Mouse (Mus musculus) stomach, embryonic 16.5 days (tissue): ENCODE results near the gene Sh3bp5l. TPM values are rescaled to one million over a fixed set of nuclear protein-coding genes. Genes with fewer than 3 reads are reported as not detected.

Experiments
- ATAC-seq: fragments of 200-750 bp; cut with Nextera tagmentation; 2 replicates; pipeline ENCODE4 v1.8.0; 2017; ENCODE audit warnings: moderate number of reproducible peaks, moderate TSS enrichment; ENCODE audit not compliant: insufficient read depth, low FRiP score
- H3K27ac ChIP-seq: fragments of 300-500 bp; sonication (generic); 2 replicates; pipeline ENCODE4 v1.5.1; 2014; ENCODE audit warnings: low read length
- H3K27me3 ChIP-seq: fragments of 300-500 bp; sonication (generic); 2 replicates; pipeline ENCODE4 v1.6.1; 2014; ENCODE audit warnings: low read length, control low read depth, mixed read lengths; ENCODE audit not compliant: control insufficient read depth, insufficient read depth
- H3K36me3 ChIP-seq: fragments of 300-500 bp; sonication (generic); 2 replicates; pipeline ENCODE4 v1.6.1; 2014; ENCODE audit warnings: low read length; ENCODE audit not compliant: control insufficient read depth, insufficient read depth
- H3K4me1 ChIP-seq: fragments of 300-500 bp; sonication (generic); 2 replicates; pipeline ENCODE4 v1.6.1; 2014; ENCODE audit warnings: low read length, control low read depth, mixed read lengths; ENCODE audit not compliant: control insufficient read depth, insufficient read depth
- H3K4me2 ChIP-seq: fragments of 300-500 bp; sonication (generic); 2 replicates; pipeline ENCODE4 v1.6.1; 2014; ENCODE audit warnings: low read depth, low read length, mixed read lengths
- H3K4me3 ChIP-seq: fragments of 300-500 bp; sonication (generic); replicated peaks from 2 replicates; pipeline ENCODE4 v1.5.1; 2014; ENCODE audit warnings: mild to moderate bottlenecking, low read length
- H3K9ac ChIP-seq: fragments of 300-500 bp; sonication (generic); 2 replicates; pipeline ENCODE4 v1.6.1; 2014; ENCODE audit warnings: low read length
- H3K9me3 ChIP-seq: fragments of 300-500 bp; sonication (generic); replicated peaks from 2 replicates; pipeline ENCODE4 v1.6.1; 2016; ENCODE audit warnings: low read length, control low read depth; ENCODE audit not compliant: control insufficient read depth
- WGBS: fragments of 180-500 bp; shearing (Covaris S2); extraction: QIAGEN DNeasy Blood & Tissue Kit; methylation state at CpG from one replicate; pipeline ENCODE4 v1.1.7; 2014; 5-methylcytosine and 5-hydroxymethylcytosine counted together
- polyA plus RNA-seq: library from polyadenylated mRNA; unstranded; fragments of >200 nt; fragmentation: Nextera tagmentation; extraction: Ambion mirVana; gene quantifications from 2 replicates; pipeline ENCODE4 v1.2.1, GENCODE M21; 2015

Sh3bp5l gene
- polyA plus RNA-seq, 1 experiment from 2014 or later = 29.8 TPM

GRCm38 (mm10) chr11:58331149-58331495 is 598 bp downstream of the Sh3bp5l start:
- H3K4me3 ChIP-seq = peak overlapping the region; percentile 91
- 13% methylated on average over 10 of the region's 10 CpGs for WGBS
- peak overlapping the region; percentile 87; the same call in 1 of the 2 replicates for H3K27ac ChIP-seq
- ATAC-seq = no peak
- H3K9ac ChIP-seq = peak overlapping the region; percentile 87
- H3K36me3 ChIP-seq = peaks cover 10% of the 10 kb centered on the region
- H3K27me3 ChIP-seq = no peaks in the 10 kb centered on the region
- H3K4me1 ChIP-seq = peaks cover 28% of the 10 kb centered on the region
- H3K9me3 ChIP-seq = no peaks in the 10 kb centered on the region; the same call in 1 of the 2 replicates
- H3K4me2 ChIP-seq = peak overlapping the region; percentile 89

GRCm38 (mm10) chr11:58331546-58331945 is 1.0 kb downstream of the Sh3bp5l start:
- Histone ChIP-seq H3K4me3 (peak overlapping the region; percentile 91), H3K9ac (peak overlapping the region; percentile 87), H3K27ac (no peak overlapping the region), H3K4me2 (peak overlapping the region; percentile 89), H3K27me3 (no peaks in the 10 kb centered on the region), H3K36me3 (peaks cover 10% of the 10 kb centered on the region), H3K9me3 (no peaks in the 10 kb centered on the region; the same call in 1 of the 2 replicates), H3K4me1 (peaks cover 28% of the 10 kb centered on the region)
- ATAC-seq = no peak
- 73% methylated on average over 6 of the region's 6 CpGs for WGBS

GRCm38 (mm10) chr11:58334746-58335145 is 4.2 kb downstream of the Sh3bp5l start:
- no peaks in the 10 kb centered on the region for H3K9me3 ChIP-seq
- no peak overlapping the region for H3K4me2 ChIP-seq
- H3K4me3 ChIP-seq = no peak overlapping the region
- 64% methylated on average over 3 of the region's 3 CpGs for WGBS
- H3K36me3 ChIP-seq = peaks cover 15% of the 10 kb centered on the region
- no peaks in the 10 kb centered on the region for H3K27me3 ChIP-seq
- ATAC-seq = no peak
- no peak overlapping the region for H3K27ac ChIP-seq
- peaks cover 15% of the 10 kb centered on the region for H3K4me1 ChIP-seq
- no peak overlapping the region for H3K9ac ChIP-seq

GRCm38 (mm10) chr11:58346745-58347144 is 16.2 kb downstream of the Sh3bp5l start:
- 0 out of 2 replicates have a peak overlapping the region, but pooled peaks have one; percentile 14 for H3K27ac ChIP-seq
- no peak for ATAC-seq
- H3K27me3 ChIP-seq = no peaks in the 10 kb centered on the region
- no peak overlapping the region for H3K4me2 ChIP-seq
- no peaks in the 10 kb centered on the region for H3K9me3 ChIP-seq
- H3K36me3 ChIP-seq = peaks cover 13% of the 10 kb centered on the region; the same call in 1 of the 2 replicates
- H3K4me1 ChIP-seq = no peaks in the 10 kb centered on the region
- no peak overlapping the region for H3K9ac ChIP-seq
- 78% methylated on average over 4 of the region's 4 CpGs for WGBS
- no peak overlapping the region for H3K4me3 ChIP-seq

- no peaks in the 10 kb centered on the region for H3K4me1 ChIP-seq
- no peak overlapping the region for H3K4me3 ChIP-seq
- no peak overlapping the region for H3K4me2 ChIP-seq
- no peaks in the 10 kb centered on the region for H3K9me3 ChIP-seq
- WGBS = 66% methylated on average over 4 of the region's 4 CpGs
- no peak overlapping the region for H3K9ac ChIP-seq
- H3K27me3 ChIP-seq = no peaks in the 10 kb centered on the region
- H3K36me3 ChIP-seq = 0 out of 2 replicates have a peak, but pooled peaks cover 5% of the 10 kb centered on the region
- H3K27ac ChIP-seq = no peak overlapping the region
- no peak for ATAC-seq
Observed at GRCm38 (mm10) chr11:58350628-58351027, 20.1 kb downstream of the Sh3bp5l start.

- Histone ChIP-seq H3K4me3 (no peak overlapping the region), H3K27ac (no peak overlapping the region), H3K9me3 (no peaks in the 10 kb centered on the region), H3K4me1 (no peaks in the 10 kb centered on the region), H3K9ac (no peak overlapping the region), H3K4me2 (no peak overlapping the region), H3K27me3 (no peaks in the 10 kb centered on the region), H3K36me3 (0 out of 2 replicates have a peak, but pooled peaks cover under 1% of the 10 kb centered on the region)
- no peak for ATAC-seq
- WGBS = 76% methylated on average over 5 of the region's 5 CpGs
Observed at GRCm38 (mm10) chr11:58351179-58351578, 20.7 kb downstream of the Sh3bp5l start.

GRCm38 (mm10) chr11:58352681-58353548 is 22.4 kb downstream of the Sh3bp5l start:
- WGBS = 28% methylated on average over 7 of the region's 7 CpGs
- no peak overlapping the region for H3K4me3 ChIP-seq
- no peak overlapping the region for H3K9ac ChIP-seq
- H3K4me1 ChIP-seq = no peaks in the 10 kb centered on the region
- no peaks in the 10 kb centered on the region for H3K36me3 ChIP-seq
- no peak overlapping the region for H3K4me2 ChIP-seq
- H3K27me3 ChIP-seq = no peaks in the 10 kb centered on the region
- no peaks in the 10 kb centered on the region for H3K9me3 ChIP-seq
- peak overlapping the region; percentile 13 for H3K27ac ChIP-seq
- peak; percentile 85 for ATAC-seq

- Histone ChIP-seq H3K27ac (peak overlapping the region; percentile 13; the same call in 1 of the 2 replicates), H3K4me1 (no peaks in the 10 kb centered on the region), H3K4me2 (no peak overlapping the region), H3K9me3 (no peaks in the 10 kb centered on the region), H3K4me3 (no peak overlapping the region), H3K9ac (no peak overlapping the region), H3K27me3 (no peaks in the 10 kb centered on the region), H3K36me3 (no peaks in the 10 kb centered on the region)
- no peak for ATAC-seq
- WGBS = 60% methylated on average over 3 of the region's 3 CpGs
Observed at GRCm38 (mm10) chr11:58353709-58354108, 23.2 kb downstream of the Sh3bp5l start.

GRCm38 (mm10) chr11:58354476-58354875 is 24.0 kb downstream of the Sh3bp5l start:
- WGBS = 52% methylated on average over 10 of the region's 10 CpGs
- Histone ChIP-seq H3K9ac (no peak overlapping the region), H3K4me2 (no peak overlapping the region), H3K4me1 (no peaks in the 10 kb centered on the region), H3K36me3 (no peaks in the 10 kb centered on the region), H3K27ac (no peak overlapping the region), H3K9me3 (no peaks in the 10 kb centered on the region), H3K4me3 (no peak overlapping the region), H3K27me3 (no peaks in the 10 kb centered on the region)
- no peak for ATAC-seq
